Mouse (Mus musculus): ENCODE data around the gene Malrd1. TPM values are rescaled to one million over a fixed set of nuclear protein-coding genes. Genes with fewer than 3 reads are reported as not detected.

The Malrd1 gene
- total and polyA plus RNA-seq, 3 experiments: not detected

DNA sequence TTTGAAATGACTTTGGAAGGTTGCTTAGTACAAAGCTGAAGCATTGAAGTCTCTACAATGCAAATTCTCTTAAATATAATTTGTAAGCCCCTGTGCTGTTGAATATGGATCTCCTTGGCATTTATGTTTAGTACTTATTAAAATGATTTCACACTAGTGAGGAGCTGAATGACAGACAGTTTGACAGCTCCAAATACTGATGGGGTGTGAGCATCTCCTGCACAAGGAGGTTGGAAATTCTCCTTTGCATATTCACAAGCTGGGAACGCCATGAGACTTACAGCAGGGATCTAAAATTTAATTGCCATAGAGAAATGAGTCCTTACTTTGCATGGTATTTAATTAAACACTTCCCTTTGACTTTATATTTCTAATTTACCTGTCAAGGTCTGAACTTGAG lies 117.6 kb downstream of the Malrd1 start:
- Histone ChIP-seq H3K27ac (ENCODE audit: control insufficient read depth, low read depth, low read length) (no peak overlapping the region), H3K9ac (ENCODE audit: control insufficient read depth, low read depth, low read length, poor library complexity, severe bottlenecking) (no peak overlapping the region), H3K9me3 (replicated peaks; ENCODE audit: insufficient read depth, low read length) (no peaks in the 10 kb centered on the region), H3K27me3 (ENCODE audit: control insufficient read depth in 1 of 2, insufficient read depth in 2 of 2, low read length in 2 of 2) (no peaks in the 10 kb centered on the region), H3K4me1 (ENCODE audit: control insufficient read depth in 1 of 2, insufficient read depth in 2 of 2, low read length in 2 of 2) (no peaks in the 10 kb centered on the region), H3K79me2 (ENCODE audit: control insufficient read depth, insufficient read depth, low read length, poor library complexity) (no peaks in the 10 kb centered on the region), H3K4me3 (ENCODE audit: control insufficient read depth in 1 of 2, insufficient read depth in 1 of 2, low read depth in 2 of 2, low read length in 2 of 2) (no peak overlapping the region), H3K36me3 (ENCODE audit: control insufficient read depth in 1 of 2, insufficient read depth in 2 of 2, low read length in 2 of 2) (no peaks in the 10 kb centered on the region)
- DNase-seq (ENCODE audit: low read depth, low spot score): no peak
- TF ChIP-seq ZMIZ1 (IDR thresholded peaks at IDR 0.05; ENCODE audit: low read depth, low read length): no peak
- TF ChIP-seq ZKSCAN1 (IDR thresholded peaks at IDR 0.05; ENCODE audit: low read depth, low read length): no peak
- TF ChIP-seq MAFK (IDR thresholded peaks at IDR 0.05; ENCODE audit: borderline replicate concordance, low read depth, low read length): no peak
- no peak for TF ChIP-seq USF2 (IDR thresholded peaks at IDR 0.05; ENCODE audit: borderline replicate concordance in 1 of 2, insufficient read depth in 1 of 2, low read depth in 1 of 2, low read length in 2 of 2)
- TF ChIP-seq TAL1 (IDR thresholded peaks at IDR 0.05; ENCODE audit: low read length): no peak

GRCm38 (mm10) chr2:15656388-15656787 lies 130.1 kb downstream of the Malrd1 start:
- no peaks in the 10 kb centered on the region for H3K27me3 ChIP-seq (ENCODE audit: control insufficient read depth in 1 of 2, insufficient read depth in 2 of 2, low read length in 2 of 2)
- H3K27ac ChIP-seq (ENCODE audit: control insufficient read depth, low read depth, low read length): no peak overlapping the region
- no peaks in the 10 kb centered on the region for H3K9me3 ChIP-seq (replicated peaks; ENCODE audit: insufficient read depth, low read length)
- no peaks in the 10 kb centered on the region for H3K36me3 ChIP-seq (ENCODE audit: control insufficient read depth in 1 of 2, insufficient read depth in 2 of 2, low read length in 2 of 2)
- no peak overlapping the region for H3K9ac ChIP-seq (ENCODE audit: control insufficient read depth, low read depth, low read length, poor library complexity, severe bottlenecking)
- TF ChIP-seq ZMIZ1 (IDR thresholded peaks at IDR 0.05; ENCODE audit: low read depth, low read length) (no peak), USF1 (IDR thresholded peaks at IDR 0.05; ENCODE audit: low read depth, low read length) (no peak), MYC (IDR thresholded peaks at IDR 0.05; ENCODE audit: low read depth, low read length) (no peak), NELFE (IDR thresholded peaks at IDR 0.05; ENCODE audit: low read depth, low read length) (no peak), BHLHE40 (IDR thresholded peaks at IDR 0.05; ENCODE audit: borderline replicate concordance, low read depth, low read length) (no peak), JUND (IDR thresholded peaks at IDR 0.05; ENCODE audit: low read depth, low read length) (no peak), MAZ (IDR thresholded peaks at IDR 0.05; ENCODE audit: low read depth, low read length) (no peak), ZKSCAN1 (IDR thresholded peaks at IDR 0.05; ENCODE audit: low read depth, low read length) (no peak), GATA1 (IDR thresholded peaks at IDR 0.05; ENCODE audit: low read depth, low read length) (no peak), ZC3H11A (IDR thresholded peaks at IDR 0.05; ENCODE audit: low read depth, low read length) (no peak), EP300 (IDR thresholded peaks at IDR 0.05; ENCODE audit: low read depth in 1 of 2, low read length in 2 of 2) (no peak), KAT2A (conservative IDR thresholded peaks at IDR 0.05; ENCODE audit: low read depth, low read length) (no peak), MXI1 (IDR thresholded peaks at IDR 0.05; ENCODE audit: low read depth, low read length) (no peak), UBTF (IDR thresholded peaks at IDR 0.05; ENCODE audit: borderline replicate concordance, insufficient read depth, low read depth, low read length) (no peak), POLR2AphosphoS5 (IDR thresholded peaks at IDR 0.05; ENCODE audit: borderline replicate concordance, low read depth, low read length) (no peak), GABPA (IDR thresholded peaks at IDR 0.05; ENCODE audit: low read depth, low read length) (no peak)
- H3K79me2 ChIP-seq (ENCODE audit: control insufficient read depth, insufficient read depth, low read length, poor library complexity): no peaks in the 10 kb centered on the region
- no peak for DNase-seq (ENCODE audit: low read depth, low spot score)
- no peaks in the 10 kb centered on the region for H3K4me1 ChIP-seq (ENCODE audit: control insufficient read depth in 1 of 2, insufficient read depth in 2 of 2, low read length in 2 of 2)
- H3K4me3 ChIP-seq (ENCODE audit: control insufficient read depth in 1 of 2, insufficient read depth in 1 of 2, low read depth in 2 of 2, low read length in 2 of 2): no peak overlapping the region
